Mouse (Mus musculus) cerebellum, adult 9-11 months (tissue): Measurements from ENCODE around the gene Sufu.
A peak's percentile ranks its signal among the peaks of the same experiment; 100 is the strongest.

Experiments
- DNase-seq: peaks from one replicate; pipeline ENCODE4 v3.0.0; 2022

Gene Sufu

DNA sequence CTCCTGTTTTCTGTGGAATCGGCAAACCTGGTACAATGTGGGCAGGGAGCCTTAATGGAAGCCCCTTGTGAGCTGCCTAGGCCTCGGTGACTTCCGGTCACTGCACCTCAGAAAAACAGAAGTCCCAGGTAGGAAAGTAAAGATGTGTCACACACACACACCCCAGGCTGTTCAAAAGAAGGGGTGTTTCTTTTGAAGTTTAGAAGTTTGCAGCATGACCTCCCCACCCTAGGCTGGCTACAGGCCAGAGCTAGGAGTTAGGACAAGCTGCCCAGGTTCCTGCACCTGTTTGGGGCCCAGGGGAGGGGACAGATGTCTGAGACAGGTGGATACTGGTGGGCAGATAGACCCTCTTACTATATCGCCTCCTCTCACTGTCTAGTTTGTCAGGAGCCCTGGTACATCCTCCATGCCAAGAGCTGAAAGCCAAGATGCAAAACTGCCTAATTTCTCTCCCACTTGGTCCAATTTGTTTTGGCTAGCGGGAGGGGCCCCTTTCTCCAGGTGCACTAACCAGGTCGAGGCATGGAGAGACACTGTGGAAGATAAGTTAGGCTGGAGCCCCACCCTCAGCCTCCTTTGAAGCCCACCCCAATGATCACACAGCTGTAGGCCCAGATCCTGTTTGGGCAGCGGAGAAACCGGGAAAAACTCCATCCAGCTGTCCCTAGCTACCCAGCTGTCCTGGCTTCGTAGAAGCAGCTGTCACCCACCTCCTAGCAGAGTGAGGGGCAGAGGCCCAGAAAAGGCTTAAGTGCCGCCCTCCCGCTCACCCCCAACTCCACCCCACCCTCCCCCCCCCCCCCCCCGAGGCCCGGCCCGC, 121.0 kb downstream of the Sufu start:
- peak; percentile 49 for DNase-seq

- DNase-seq = no peak
Observed at GRCm38 (mm10) chr19:46518352-46518787, 121.7 kb downstream of the Sufu start.

GRCm38 (mm10) chr19:46518828-46519621, 122.3 kb downstream of the Sufu start:
- no peak for DNase-seq

DNA sequence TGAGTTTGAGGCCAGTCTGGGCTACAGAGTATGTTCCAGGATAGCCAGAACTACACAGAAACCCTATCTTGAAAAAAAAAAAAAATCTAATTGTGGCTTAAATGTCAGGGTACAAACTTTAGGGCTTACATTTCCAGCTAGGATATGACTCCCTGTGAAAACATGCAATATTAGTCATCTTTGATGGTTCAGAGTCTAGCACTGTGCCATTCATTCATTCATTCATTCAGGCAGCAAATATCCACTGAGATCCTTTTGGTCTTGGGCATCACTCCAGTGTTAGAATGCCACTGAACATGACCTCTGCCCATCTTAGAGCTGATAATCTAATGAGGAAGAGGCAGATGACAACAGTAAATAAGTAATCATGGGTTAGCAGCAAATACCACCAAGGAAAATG, 125.0 kb downstream of the Sufu start:
- DNase-seq = no peak

DNA sequence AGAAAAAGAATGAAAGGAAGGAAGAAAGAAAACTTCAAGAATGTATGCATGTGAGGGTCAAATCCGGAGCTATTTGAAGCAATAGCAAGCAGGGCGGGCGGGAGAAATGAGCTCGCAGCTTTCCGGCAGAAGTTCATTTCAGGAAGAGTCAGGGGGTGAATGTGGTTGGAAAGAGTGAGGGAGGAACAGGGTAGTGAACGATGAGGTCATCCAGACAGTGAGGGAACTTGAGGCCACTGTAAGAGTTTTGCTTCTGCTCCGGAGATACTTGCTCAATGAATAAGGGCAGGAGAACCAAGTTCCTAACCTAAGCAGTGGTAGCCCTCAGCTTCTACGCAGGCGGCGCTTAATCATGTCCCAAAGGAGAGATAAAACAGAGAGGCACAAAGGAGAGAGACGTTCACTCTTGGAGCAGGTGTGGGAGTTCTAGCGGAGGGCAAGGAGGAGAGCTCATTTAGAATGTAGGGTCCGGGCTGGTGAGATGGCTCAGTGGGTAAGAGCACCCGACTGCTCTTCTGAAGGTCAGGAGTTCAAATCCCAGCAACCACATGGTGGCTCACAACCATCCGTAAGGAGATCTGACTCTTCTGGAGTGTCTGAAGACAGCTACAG, 125.8 kb downstream of the Sufu start:
- no peak for DNase-seq

DNA sequence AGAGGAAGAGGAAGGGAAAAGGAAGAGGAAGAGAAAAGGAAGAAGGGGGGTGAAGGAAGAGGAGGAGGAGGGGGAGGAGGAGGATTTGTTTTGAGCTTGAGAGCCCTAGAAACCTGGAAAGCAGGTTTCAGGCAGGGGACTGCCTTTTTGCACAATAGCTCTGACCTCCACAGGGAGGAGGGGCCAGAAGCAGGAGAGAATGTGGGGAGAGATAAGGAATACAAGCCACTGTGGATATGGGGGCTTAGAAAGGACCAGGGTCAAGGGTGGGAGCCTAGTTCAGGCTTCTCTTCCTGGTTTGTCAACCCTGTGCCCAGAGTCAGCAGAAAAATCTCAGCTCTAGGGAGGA, 126.4 kb downstream of the Sufu start:
- DNase-seq = no peak

- peak; percentile 76 for DNase-seq
Observed at GRCm38 (mm10) chr19:46523480-46524151, 126.9 kb downstream of the Sufu start.

GRCm38 (mm10) chr19:46524152-46524544, 127.5 kb downstream of the Sufu start:
- DNase-seq = no peak

DNA sequence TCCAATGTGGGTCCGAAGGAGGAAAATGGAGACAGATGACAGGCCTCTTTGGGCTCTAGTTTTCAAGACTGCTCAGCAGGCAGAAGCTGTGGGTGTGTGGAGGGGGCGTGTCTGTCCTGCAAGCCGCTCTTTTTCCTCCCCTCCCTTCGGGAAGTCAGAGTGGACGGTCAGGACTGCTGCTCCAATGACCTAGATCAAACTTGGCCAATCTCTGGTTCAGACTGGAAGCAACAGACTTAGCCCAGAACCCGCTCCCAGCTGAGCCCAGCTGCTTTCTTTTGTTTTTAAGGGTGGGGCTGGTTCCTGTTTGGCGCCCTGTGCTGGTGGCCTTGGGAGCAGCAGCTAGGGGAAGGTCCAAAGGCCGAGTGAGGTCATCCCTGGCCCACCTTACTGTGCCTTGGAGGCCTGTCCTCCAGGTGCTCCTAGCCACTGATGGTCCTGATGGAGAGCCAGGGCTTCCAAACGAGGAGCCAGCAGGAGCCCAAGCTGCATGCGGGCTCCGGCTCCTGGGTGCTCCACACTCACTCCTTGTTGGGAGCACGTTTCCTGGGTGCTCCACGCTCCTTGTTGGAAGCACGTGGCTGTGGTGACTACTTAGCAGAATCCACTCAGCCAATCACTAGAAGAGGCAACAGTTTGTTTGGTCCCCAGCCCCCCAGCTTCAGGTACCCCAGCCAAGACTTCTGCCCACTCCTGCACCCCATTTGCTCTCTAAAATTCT, 128.1 kb downstream of the Sufu start:
- no peak for DNase-seq

DNA sequence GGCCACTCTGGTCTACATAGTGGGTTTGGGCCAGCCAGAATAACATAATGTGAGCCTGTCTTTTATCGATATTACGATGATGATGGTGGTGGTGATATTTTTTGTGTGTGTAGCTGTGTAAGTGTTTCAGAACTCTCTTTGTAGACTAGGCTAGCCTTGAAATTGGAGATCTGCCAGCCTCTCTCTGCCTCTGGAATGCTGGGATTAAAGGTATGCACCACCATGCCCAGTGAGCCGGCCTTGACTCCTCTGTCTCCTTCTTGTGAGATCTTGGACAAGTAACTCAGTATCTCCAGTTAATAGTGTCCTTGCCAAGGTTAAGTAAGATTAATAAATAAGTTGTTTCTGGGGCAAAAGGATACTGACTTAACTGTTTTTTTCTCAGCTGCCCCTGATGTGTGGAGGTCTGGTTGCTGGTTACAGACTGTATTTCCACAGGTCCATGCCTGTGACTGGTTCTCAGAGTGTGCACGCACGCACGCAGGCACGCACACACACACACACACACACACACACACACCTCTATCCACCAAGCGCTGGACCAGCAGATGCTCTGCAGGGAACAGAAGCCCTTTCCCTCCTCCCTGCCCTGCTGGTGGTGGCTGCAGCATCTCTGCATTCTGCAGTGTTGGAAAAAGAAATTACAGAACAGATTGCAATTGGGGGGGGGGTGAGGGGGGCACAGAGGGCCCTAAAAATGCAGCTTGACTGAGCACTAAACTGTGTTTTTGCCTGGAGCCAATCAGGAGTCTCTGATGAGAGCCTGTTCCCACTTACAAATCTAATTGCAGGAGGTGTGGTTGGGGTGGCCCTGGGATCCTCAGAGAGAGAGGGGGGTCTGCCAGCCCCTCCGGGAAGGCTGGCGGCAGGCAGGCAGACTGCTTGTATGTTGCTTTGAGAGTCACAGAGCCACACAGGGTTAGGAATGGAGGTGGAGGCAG, 129.3 kb downstream of the Sufu start:
- DNase-seq = no peak

- DNase-seq = no peak
Observed at GRCm38 (mm10) chr19:46527632-46528528, 131.2 kb downstream of the Sufu start.

DNA sequence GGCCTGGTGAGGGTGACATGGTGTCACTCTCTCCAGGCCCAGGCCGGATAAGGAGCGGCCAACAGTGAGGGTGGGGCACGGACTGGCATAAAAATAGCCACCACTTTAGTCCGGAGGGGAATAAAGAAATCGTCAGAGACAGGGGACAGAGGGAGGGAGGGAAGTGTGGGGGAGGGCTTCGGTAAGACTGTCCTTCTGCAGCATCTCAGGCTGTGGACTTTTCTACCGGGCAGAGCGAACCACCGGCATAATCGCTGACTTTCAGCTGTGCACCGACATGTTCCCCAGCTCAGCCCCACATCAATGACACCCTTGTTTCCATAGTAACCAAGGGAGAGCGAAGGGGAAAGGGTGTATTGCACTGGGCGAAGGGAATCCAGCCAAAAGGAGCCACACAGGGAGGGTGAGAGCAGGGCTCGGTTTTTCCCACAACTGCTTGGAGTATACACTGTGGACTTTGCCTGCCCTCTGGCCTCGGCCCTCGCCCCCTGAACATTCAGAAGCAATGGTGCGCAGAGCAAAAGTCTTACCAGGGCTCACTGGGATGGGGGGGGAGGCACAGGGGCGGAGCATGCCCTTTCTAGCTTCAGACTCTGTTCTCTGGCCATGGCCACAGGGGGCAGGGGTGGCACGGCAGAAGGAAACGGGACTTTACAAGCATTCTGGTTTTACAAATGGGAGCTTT, 132.0 kb downstream of the Sufu start:
- DNase-seq = peak; percentile 80

DNA sequence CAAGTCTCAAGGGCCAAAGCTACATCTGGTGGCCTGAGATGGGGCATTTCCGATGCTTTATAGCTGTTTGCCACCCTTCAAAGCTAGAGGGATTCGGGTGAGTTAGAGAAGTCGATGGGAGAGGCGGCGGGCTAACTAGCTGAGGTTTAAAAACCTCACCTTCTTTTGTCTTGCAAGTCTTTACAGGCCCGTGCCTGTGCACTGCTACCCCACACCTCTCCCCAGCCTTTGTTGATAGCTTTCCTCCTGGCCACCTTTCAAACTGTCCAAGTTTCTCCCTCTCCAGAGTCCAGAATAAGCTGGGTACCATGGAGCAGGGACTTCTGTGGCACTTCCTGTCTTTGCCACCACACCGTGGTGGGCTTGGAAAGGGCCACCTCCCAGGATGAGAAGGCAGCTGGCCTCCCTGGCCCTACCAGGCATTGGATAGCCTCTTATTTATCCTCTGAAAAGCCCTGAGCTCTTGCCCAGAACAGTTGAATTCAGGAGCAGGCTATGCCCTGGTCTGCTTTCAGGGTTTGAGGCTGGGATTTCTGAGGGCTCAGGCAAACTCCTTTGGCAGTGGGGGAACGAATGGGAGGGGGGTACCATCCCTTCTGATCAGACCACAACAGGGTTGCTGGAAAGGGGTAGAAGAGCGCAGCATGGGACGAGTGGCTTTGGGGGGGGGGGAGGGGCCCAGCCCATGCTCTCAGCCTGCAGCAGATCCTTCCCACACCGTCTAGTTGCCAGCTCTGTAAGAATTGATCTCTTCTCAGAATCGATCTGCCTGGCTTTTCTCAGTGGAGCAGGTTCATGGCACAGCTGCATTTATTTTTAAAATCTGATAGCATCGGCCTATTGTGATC, 133.1 kb downstream of the Sufu start:
- DNase-seq = no peak

GRCm38 (mm10) chr19:46530449-46530990, 133.8 kb downstream of the Sufu start:
- DNase-seq = no peak

- no peak for DNase-seq
Observed at GRCm38 (mm10) chr19:46531071-46532030, 134.7 kb downstream of the Sufu start.

DNA sequence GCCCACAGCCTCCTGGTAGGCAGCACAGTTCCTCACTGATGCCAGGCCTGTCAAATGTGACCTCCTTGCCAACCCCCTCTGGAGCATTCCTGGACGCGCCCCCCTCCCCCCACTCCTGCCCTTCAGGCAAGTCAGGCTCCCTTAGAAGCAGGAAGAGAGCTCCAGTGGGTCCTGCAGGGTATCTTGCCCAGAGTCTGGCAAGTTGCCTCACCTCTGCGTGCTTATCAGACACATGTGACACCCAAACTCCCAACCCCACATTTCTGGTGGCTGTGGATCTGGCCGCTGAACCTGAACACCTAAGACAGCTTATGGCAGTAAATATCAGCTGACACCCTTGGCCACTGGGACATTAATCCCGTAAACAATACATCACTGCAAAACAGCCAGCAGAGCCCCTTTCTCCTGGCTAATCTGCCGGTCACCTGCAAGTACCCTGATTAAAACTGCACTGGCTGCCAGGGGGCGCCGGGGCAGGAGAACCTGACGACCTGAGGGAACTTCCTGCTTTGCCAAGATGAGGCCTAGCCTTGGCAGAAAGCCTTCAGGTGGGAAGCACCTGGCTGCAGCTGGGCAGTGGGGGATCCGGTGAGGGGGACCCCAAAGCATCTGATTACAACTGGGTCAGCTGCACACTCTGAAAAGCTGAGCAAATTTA, 135.5 kb downstream of the Sufu start:
- DNase-seq = peak; percentile 57

DNA sequence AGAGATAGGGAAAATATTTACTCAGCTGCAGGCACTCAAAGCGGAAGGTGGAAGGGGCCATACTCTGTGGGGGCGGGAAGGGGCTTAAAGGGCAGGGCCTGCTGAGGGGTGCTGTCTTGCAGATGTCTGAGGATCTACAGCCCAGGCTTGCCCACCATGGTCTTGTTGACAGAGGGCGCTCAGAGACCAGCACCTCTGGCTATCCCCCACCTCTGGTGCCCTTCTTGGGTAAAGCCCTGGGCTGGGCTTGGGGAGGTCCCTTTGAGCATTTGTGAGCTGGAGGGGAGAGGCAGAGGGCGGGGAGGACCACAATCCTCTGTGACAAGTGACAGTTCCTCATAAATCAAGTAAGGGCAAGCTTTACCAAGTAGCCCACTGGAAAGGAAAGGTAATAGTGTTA, 136.4 kb downstream of the Sufu start:
- no peak for DNase-seq
